Mouse (Mus musculus) embryonic stem cell, embryonic (primary cell): ENCODE results near the gene 6430548M08Rik.

ENCODE experiments used
- CTCF ChIA-PET, 4 experiments: fragments of 300-600 bp in 2 of 4; fragments of 350-600 bp in 2 of 4; sonication (Branson Sonifier 250); formaldehyde crosslinking; loops; one replicate each; lab custom pipeline; 2022; ENCODE audit warnings: inconsistent platforms in 2 of 4; lab: Charles Lee
- POLR2A ChIA-PET, 4 experiments: fragments of 300-600 bp in 2 of 4; fragments of 350-600 bp in 2 of 4; sonication (Branson Sonifier 250); formaldehyde crosslinking; loops; one replicate each; lab custom pipeline; 2022; ENCODE audit warnings: antibody characterized with exemption in 4 of 4, inconsistent platforms in 1 of 4; lab: Charles Lee

6430548M08Rik gene

DNA sequence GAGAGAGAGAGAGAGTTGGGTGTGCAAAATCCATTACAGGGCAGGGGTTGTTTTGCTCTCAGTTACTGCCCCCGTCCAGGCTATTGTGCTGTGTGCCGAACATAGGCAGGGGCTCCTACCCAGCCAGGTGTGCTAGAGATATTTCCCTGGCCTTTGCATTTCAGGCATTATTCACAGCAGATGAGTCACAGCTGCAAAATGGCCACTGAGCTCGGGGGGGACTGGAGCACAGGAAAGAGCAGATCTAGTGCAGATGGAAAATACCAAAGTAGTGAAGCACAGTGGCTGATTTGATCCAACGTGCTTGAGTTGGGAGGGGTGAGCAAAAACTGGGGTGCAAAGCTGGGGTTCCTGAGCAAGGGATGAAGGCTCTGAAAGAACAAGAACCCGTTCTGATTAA lies 7.0 kb downstream of the 6430548M08Rik start:
- ChIA-PET POLR2A (interaction anchor here in 1 of 4 experiments (0.8 kb wide), 1 partner anchor 263 kb away, joined by 4 read pairs; no protein-coding TSS in a partner anchor), CTCF (interaction anchor here in 1 of 4 experiments (0.5 kb wide), 1 partner anchor 58 kb away, joined by 3 read pairs; no protein-coding TSS in a partner anchor)

DNA sequence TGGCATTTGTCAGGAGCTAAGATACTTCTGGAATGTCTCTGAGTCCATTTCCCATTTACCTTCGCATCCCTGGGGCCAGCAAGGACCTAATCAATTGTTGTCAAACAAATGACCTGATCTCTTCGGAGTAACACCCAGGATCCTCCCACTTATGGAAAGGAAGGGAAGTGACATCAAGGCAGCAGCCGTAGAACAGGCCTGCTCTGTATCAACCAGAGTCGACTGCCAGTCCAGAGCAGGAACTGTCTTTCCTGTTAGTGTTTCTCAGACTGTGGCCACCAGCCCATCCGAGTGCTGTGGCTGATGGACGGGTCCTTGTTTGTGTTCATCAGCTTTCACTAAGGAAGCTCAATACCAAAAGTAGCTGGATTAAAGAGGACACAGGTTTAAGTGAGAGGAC lies 10.3 kb downstream of the 6430548M08Rik start:
- ChIA-PET POLR2A (no interaction called here), CTCF (interaction anchor here in 1 of 4 experiments (1.4 kb wide), 1 partner anchor 54 kb away, joined by 3 read pairs; no protein-coding TSS in a partner anchor)

DNA sequence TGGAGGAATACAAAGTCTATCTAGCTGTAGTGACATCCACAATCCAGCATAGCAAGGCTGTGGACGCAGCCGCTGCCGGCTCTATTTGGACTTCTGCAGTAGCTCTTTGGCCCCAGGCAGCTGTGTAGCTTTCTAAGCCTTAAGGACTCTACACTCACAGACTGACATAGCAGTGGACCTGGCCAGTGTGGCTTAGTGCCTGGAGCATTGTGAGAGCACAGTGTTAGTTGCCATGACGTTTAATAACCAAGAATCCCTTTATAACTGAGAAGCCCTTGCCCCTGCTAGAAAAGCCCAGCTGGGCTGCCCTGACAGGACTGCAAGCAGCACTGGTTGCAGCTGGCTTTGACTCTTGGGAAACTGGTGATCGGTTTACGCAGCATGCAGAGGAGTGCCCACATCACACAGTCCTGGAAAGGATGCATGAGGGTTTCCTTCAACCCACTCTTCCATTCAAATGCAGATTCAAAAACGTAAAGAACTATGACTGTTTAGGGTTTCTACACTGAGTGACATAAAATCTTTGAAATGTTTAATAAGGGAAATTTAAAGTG lies 11.0 kb downstream of the 6430548M08Rik start:
- POLR2A ChIA-PET, result no interaction called here
- CTCF ChIA-PET, result no interaction called here

DNA sequence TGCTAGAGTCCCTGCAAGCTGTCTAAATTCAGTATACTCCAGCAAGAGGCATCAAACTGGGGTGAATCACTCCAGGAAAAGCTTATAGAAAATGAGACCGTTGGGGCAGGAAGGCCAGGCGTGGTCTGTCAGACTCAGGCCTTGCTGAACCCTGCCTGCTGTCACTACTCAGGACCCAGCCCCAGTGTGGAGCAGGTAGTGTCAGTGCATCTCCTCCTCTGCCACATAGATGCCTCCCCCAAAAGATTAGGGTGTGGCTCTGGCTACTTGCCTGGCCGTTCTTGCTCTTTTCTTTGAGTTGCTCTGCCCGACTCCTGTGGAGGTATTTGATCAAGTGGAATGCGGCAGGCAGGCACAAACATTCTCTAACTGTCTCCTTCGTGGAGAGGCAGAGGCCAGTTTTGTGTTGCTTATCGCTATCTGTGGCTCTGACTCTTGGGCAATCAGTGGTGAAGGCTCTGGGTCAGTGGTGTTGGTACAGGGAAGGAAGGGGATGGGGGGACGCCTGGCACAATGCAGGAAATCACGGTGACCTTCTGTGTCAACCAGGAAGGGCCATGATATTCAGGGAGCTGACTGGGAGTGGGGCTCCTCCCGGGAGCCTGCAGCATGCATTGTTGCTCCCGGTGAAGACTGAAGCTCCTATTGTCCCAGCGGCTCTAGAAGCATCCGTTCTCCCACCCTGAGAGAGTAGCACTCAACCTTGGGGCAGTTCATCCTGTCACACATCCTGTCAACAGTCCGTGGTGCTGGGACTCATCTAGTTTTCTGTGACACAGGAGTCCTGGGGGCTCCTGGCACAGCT lies 12.6 kb downstream of the 6430548M08Rik start:
- POLR2A ChIA-PET, result no interaction called here
- CTCF ChIA-PET, result no interaction called here

DNA sequence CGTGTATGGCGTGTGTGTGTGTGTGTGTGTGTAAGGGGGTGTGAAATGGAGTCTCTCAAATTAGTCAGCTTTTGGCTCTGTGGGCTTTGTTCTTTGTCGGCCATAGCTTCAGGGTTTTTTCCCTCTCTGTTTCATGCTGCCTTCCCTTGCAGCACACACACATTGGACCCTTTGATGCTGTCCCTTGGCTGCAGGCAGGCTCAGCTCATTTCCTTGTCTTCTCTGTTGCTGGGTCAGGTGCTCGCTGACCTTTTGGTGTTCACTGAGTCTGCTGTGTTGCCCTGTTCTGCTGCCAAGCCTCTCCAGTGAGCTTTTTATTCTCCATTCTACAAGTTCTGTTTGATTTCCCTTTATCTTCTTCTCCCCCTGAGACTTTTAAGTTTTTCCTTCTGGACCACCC lies 15.6 kb downstream of the 6430548M08Rik start:
- ChIA-PET POLR2A (no interaction called here), CTCF (interaction anchor here in 1 of 4 experiments (0.7 kb wide), 1 partner anchor 52 kb away, joined by 3 read pairs; no protein-coding TSS in a partner anchor)

DNA sequence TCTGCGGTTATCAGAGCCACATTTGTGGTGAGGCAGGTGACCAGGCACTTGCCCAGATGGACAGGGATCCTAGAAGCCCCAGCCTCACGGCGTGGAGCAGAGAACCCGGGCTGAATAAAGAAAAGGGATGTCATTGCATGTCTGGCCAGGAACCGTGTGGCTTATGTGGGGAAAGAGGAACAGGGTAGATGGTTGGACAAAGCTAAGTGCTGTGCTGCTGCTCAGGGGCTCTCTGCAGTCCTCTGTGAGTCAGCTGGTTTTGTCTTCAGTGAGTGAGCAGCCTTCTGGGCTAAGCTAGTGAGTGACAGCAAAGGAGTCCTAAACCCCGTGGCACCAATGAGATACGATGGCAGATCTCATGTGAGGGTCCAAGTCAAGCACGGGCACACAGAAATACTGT lies 17.2 kb downstream of the 6430548M08Rik start:
- CTCF ChIA-PET, result interaction anchor here in 2 of 4 experiments (0.6 to 1.3 kb wide), 3 partner anchors 47 to 508 kb away, joined by 3 read pairs; no protein-coding TSS in a partner anchor
- POLR2A ChIA-PET, result no interaction called here

DNA sequence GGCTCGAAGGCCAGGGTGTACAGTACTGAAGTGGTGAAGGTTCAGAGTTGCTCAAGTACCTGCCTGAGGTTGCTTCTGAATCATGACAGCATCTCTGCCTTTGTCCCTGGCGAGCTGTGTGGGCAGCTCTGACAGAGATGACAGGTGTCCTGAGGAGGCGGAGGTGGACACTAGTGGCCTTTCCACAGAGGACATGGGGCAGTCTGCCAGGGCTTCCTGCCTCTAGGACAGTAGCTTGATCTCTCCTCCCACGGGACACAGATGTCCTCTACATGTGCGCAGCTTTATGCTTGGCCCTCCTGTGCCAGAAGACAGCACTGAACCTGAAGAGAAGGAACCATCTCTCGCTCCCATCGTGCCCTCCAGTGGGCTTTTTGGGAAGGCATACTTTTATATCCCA lies 19.2 kb downstream of the 6430548M08Rik start:
- CTCF ChIA-PET, result interaction anchor here in 2 of 4 experiments (0.6 to 0.7 kb wide), 2 partner anchors 148 to 255 kb away, joined by 3 to 6 read pairs; no protein-coding TSS in a partner anchor

DNA sequence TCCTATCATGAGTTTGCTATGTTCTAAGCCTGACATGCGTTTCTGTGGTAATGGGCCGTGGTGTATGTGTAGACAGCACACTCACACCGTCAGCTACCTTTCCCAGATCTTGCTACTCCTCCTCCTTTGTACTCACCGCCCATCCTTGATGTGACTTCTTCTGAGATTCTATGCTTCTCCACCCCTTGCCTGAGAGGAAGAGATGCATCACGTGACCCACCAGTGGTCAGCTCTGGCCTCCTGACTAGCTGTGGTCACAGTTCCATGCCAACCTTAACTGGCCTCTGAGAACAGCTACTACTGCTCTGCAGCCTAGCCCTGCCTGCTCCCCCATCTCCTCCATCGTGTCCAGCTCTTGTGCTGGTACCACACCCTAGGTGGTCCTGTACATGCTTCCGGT lies 21.7 kb downstream of the 6430548M08Rik start:
- ChIA-PET POLR2A (no interaction called here), CTCF (interaction anchor here in 1 of 4 experiments (0.9 kb wide), 1 partner anchor 57 kb away, joined by 3 read pairs; no protein-coding TSS in a partner anchor)

More for the DNA sequence above, 19.2 kb downstream of the 6430548M08Rik start:
- POLR2A ChIA-PET, result interaction anchor here in 1 of 4 experiments (0.5 kb wide), 1 partner anchor 214 kb away, joined by 3 read pairs; no protein-coding TSS in a partner anchor

DNA sequence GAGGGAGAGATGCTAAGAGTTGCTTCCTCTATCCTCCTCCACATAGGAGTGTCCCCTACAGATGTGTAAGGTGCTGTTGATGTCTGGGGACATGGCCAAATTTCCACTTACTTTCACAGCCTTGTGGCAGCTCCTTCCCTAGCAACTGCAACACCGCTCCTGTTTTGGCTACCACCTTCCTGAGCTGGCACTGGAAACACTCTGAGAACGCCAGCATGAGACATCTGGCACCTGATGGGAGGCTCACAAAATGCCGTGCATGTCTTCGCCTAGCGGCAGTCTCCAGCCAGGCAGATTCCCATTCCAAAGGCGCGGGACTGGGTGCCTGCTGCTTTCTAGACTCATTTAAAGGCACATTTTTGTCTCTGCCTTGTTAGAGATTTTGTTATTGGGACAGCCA lies 22.7 kb downstream of the 6430548M08Rik start:
- ChIA-PET CTCF (no interaction called here), POLR2A (no interaction called here)

DNA sequence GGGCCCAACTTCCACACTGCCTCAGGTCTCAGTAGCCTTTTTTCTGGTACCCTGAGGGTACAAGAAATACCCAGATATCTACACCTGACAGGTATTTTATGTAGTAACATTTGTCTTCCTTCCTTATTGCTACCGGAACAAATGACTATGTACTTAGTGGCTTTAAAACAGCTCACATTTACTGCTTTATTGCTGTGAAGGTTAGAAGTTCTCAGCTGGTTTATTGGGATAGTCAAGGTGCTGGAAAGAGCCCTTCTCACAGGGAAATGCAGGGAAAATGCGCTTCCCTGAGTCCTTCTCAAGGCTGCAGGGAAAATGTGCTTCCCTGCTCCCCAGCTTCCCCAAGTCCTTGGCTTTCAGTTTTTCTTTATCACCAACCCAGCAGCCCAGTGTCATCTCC lies 25.0 kb downstream of the 6430548M08Rik start:
- POLR2A ChIA-PET, result no interaction called here
- CTCF ChIA-PET, result no interaction called here

DNA sequence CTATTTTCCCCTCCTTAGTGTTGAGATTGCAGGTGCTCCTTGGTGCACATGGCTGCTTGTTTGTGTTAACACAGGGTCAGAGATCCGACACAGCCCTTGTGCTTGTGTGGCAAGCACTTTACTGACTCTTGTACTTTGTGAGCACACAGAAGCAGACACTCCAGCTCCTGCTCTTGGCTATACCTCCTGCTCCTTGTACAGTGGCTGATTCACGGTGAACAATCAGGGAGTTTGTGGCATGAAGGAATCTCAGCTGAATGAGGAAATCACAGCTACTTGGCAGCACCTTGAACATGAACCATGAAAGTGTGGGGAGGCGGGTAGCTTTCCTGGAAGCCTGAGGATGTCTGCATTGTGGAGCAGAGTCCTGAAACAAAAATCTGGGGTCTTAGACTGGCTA lies 26.8 kb downstream of the 6430548M08Rik start:
- POLR2A ChIA-PET, result no interaction called here
- CTCF ChIA-PET, result no interaction called here

DNA sequence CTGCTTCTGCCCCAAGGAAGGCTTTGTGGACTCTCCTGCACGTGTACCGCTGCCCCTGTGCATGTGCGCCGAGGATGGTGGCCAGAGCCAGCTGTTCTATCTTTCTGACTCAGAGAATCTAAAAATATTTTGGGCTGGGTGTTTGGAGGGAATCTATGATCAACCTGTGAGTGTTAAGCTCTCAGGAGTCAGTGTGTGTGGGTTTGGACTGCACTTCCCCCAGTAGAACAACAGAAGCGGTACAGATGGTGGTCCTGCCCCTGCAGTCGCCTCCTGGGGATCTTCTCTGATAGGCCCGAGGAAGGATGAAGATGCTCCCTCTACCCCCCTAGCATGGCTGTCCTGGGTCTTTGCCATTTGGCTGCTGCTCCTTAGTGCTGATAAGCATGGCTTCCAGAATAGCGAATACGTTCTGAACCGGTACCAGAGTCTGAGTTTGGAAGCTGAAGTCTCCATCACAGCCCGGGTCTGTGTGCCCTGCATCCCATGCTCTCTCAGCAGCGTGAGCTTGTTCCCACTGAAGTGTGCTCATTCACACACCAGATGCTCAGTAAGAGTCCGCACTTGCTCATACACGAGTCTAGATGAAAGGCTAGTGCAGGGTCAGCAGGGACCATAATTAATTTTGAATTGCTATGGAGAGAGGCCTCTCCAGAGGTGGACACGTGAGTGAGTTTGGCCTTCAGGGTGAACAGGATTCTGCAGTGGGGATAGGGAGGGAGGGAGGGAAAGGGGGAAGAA lies 30.1 kb downstream of the 6430548M08Rik start:
- CTCF ChIA-PET, result interaction anchor here in 3 of 4 experiments (0.5 to 0.6 kb wide), 3 partner anchors 121 to 600 kb away, joined by 3 to 12 read pairs (median 3); no protein-coding TSS in a partner anchor
- POLR2A ChIA-PET, result no interaction called here

DNA sequence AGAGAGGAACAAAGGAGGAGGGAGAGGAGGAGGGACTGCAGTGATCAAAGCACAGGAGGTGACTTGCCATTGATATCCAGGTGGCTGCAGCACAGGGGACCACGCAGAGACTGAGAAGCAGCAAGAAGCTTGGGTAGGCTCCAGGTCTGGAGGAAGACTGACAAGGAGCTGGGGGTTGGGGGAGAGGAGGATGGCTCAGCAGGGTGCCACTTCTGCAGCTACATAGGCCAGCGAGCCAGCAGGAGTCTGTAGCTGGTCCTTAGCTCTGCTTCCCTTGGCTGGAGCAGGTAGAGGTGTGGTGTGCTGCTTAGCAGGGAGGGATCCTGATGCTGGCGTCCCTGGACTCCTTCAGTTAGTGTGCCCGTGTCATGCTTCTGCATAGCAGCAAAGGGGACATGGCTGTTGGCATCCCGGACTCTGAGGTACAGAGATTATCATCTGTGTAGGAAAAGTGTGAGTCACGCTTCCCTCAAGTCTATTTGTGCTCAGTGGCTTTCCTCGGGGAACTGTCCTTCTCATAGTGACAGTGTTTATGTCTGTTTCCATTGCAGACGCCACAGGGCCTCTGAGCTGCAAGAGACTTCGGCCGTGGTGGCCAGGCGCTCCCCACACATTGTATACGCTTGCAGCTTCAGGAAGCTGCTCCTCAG lies 30.8 kb downstream of the 6430548M08Rik start:
- POLR2A ChIA-PET, result no interaction called here
- CTCF ChIA-PET, result interaction anchor here in 2 of 4 experiments (0.5 to 1.0 kb wide), 3 partner anchors 157 to 599 kb away, joined by 3 to 12 read pairs (median 6); no protein-coding TSS in a partner anchor

DNA sequence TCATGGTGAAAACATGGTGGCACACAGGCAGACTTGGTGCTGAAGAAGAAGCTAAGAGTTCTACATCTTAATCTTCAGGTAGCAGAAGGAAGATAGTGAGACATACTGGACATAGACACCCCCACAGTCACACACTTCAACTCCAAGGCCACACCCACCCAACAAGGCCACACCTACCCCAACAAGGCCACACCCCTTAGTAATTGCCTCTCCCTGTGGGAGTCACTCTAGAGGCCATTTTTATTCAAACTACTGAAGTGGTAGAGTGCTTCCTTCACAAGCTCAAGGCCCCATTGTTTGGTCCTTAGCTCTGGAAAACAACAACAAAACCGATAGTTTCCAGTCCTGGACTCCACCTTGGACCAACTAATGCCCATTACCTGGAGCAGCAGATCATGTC lies 32.1 kb downstream of the 6430548M08Rik start:
- CTCF ChIA-PET, result interaction anchor here in 2 of 4 experiments (0.6 to 1.0 kb wide), 4 partner anchors 26 to 497 kb away, joined by 3 to 6 read pairs (median 3); no protein-coding TSS in a partner anchor
- POLR2A ChIA-PET, result interaction anchor here in 1 of 4 experiments (0.6 kb wide), 1 partner anchor 80 kb away, joined by 3 read pairs; no protein-coding TSS in a partner anchor

DNA sequence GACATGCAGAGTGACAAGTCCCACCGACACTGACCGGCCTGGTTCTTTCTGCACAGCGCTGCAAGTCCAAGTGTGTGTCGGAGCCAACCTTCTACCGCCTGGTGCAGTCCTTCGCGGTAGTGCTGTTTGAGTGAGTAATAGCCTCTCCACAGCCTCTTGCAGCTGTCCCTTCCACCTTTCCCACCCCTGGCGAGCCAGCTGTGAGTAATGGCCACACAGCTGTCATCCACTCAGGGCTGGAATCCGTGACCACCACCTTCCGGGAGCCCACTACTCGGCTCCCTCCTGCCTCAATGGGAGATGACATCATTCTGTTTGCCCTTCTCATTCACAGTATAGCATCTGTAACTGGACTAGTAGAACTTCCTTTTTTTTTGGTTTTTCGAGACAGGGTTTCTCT lies 36.1 kb downstream of the 6430548M08Rik start:
- ChIA-PET POLR2A (interaction anchor here in 1 of 4 experiments (0.5 kb wide), 1 partner anchor 250 kb away, joined by 3 read pairs; no protein-coding TSS in a partner anchor), CTCF (no interaction called here)

DNA sequence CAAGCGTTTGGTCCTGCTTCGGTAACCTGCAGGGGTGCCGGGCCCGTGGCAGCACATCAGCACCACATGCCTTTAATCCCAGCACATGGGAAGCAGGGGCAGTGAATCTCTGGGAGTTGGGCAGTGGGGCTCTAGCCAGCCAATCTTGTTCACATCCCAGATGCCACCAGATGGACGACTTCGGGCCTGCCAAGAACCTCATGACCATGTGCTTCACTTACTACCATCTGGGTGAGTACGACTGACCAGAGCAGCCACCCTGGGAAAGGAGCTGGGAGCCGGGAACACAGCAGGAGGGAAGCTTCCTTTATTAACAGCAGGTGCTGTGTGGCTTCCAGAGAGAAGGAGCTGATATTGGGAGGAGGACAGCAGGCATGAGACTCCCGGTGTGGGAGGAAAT lies 37.2 kb downstream of the 6430548M08Rik start:
- ChIA-PET POLR2A (no interaction called here), CTCF (interaction anchor here in 3 of 4 experiments (0.5 to 1.5 kb wide), 4 partner anchors 27 to 184 kb away, joined by 3 to 4 read pairs (median 3); no protein-coding TSS in a partner anchor)

DNA sequence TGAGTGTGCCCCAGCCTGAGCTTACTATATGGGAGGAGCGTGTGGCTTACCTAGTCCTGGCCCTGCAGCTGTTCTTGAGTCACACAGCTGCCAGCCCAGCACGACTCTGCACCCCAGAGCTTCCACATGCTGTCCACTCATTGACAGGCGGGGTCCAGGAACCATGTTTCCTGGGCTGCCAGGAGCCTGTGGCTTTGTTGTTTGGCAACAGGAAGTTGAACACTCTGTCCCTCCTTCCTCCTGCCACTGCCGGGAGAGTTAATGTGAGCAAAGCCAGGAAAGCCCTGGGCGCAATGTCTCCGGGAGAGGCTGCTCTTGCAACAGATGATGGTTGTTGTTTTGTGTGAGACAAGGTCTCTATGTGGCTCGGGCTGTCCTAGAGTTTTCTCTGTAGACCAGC lies 38.7 kb downstream of the 6430548M08Rik start:
- ChIA-PET CTCF (interaction anchor here in 3 of 4 experiments (0.6 to 2.0 kb wide), 5 partner anchors 25 to 655 kb away, joined by 3 to 5 read pairs (median 4); partner anchors contain the start of gene Fam92b (in 1 of the 3)), POLR2A (interaction anchor here in 3 of 4 experiments (0.6 to 1.2 kb wide), 7 partner anchors 10 to 380 kb away, joined by 3 to 6 read pairs (median 3); no protein-coding TSS in a partner anchor)

DNA sequence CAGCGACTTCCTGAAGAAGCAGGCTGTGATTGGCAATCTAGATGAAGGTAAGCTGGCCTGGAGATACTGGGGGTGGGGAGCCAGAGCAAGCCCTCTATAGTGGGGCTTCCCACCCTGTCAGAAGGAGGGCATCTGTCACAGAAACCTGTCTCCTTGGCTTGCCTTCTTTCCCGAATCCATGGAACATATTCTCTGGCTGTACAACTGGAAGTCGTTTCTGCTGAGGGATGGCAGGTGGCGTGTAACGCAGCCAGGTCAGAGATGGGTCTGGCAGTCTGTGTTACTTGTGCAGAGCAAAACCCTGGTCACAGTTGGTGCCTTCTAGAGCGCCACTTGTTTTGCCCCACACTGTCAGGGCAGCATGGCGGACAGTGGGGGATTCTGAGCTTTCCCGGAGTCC lies 46.4 kb downstream of the 6430548M08Rik start:
- ChIA-PET POLR2A (no interaction called here), CTCF (no interaction called here)
